Mouse (Mus musculus) cerebellum, postnatal 4 days (tissue): Measurements from ENCODE around the gene Nbr1.
A peak's percentile ranks its signal among the peaks of the same experiment; 100 is the strongest.
"Not testable (repeated sequence)": the region's sequence is repeated elsewhere in the genome, so short reads cannot be mapped to it uniquely, and the experiment has no call there.

Experiments used
- DNase-seq, 2 experiments: peaks; one replicate each; pipeline ENCODE4 v3.0.0; 2022; ENCODE audit warnings: low spot score in 2 of 2, mixed read lengths in 1 of 2

Nbr1 gene

GRCm38 (mm10) chr11:101620022-101620655 lies 68.2 kb downstream of the Nbr1 start:
- not testable (repeated sequence) for DNase-seq

GRCm38 (mm10) chr11:101626649-101626994 lies 74.7 kb downstream of the Nbr1 start:
- no peak for DNase-seq

GRCm38 (mm10) chr11:101626995-101627856 lies 75.3 kb downstream of the Nbr1 start, which contains the start of gene Rdm1:
Gene Rdm1, plus strand, starts transcription at chr11:101627195.
- DNase-seq, result peak; percentile 49 to 73

- peak; percentile 71 to 76 for DNase-seq
Observed at GRCm38 (mm10) chr11:101627857-101628559, 76.1 kb downstream of the Nbr1 start.

- DNase-seq, result not testable (repeated sequence)
Observed at GRCm38 (mm10) chr11:101628733-101629417, 76.9 kb downstream of the Nbr1 start.
